Mouse (Mus musculus) forebrain, embryonic 11.5 days (tissue): ENCODE measurements around the gene Ecm1. TPM values are rescaled to one million over a fixed set of nuclear protein-coding genes. Genes with fewer than 3 reads are reported as not detected.
"Not testable (repeated sequence)": the region's sequence is repeated elsewhere in the genome, so short reads cannot be mapped to it uniquely, and the experiment has no call there.

Source experiments
- ATAC-seq: fragments of 200-750 bp; cut with Nextera tagmentation; replicated peaks from 2 replicates; pipeline ENCODE4 v1.8.0; 2017; ENCODE audit warnings: moderate TSS enrichment; ENCODE audit not compliant: low FRiP score
- DNase-seq: peaks from one replicate; pipeline ENCODE4 v3.0.0-alpha.2; 2017; ENCODE audit warnings: low spot score
- H3K27ac ChIP-seq: fragments of 300-500 bp; sonication (generic); 2 replicates; pipeline ENCODE4 v1.5.1; 2014; ENCODE audit warnings: low read depth, low read length
- H3K27me3 ChIP-seq: fragments of 300-500 bp; sonication (generic); 2 replicates; pipeline ENCODE4 v1.6.1; 2014; ENCODE audit warnings: mild to moderate bottlenecking, low read length, mixed read lengths; ENCODE audit not compliant: control insufficient read depth, insufficient read depth
- H3K36me3 ChIP-seq: fragments of 300-500 bp; sonication (generic); 2 replicates; pipeline ENCODE4 v1.6.1; 2014; ENCODE audit warnings: mild to moderate bottlenecking, low read length, moderate library complexity, mixed read lengths; ENCODE audit not compliant: control insufficient read depth, insufficient read depth
- H3K4me1 ChIP-seq: fragments of 300-500 bp; sonication (generic); replicated peaks from 2 replicates; pipeline ENCODE4 v1.6.1; 2014; ENCODE audit warnings: low read length, mixed read lengths; ENCODE audit not compliant: control insufficient read depth, insufficient read depth
- H3K4me2 ChIP-seq: fragments of 300-500 bp; sonication (generic); 2 replicates; pipeline ENCODE4 v1.6.1; 2014; ENCODE audit warnings: low read depth, mild to moderate bottlenecking, low read length, moderate library complexity, mixed read lengths; ENCODE audit not compliant: severe bottlenecking
- H3K4me3 ChIP-seq: fragments of 300-500 bp; sonication (generic); 2 replicates; pipeline ENCODE4 v1.5.1; 2014; ENCODE audit warnings: low read depth, low read length
- H3K9ac ChIP-seq: fragments of 300-500 bp; sonication (generic); 2 replicates; pipeline ENCODE4 v1.6.1; 2014; ENCODE audit warnings: low read length
- H3K9me3 ChIP-seq: fragments of 300-500 bp; sonication (generic); 2 replicates; pipeline ENCODE4 v1.6.1; 2016; ENCODE audit warnings: low read length, mixed read lengths; ENCODE audit not compliant: control insufficient read depth
- WGBS: fragments of 180-500 bp; shearing (Covaris S2); extraction: QIAGEN DNeasy Blood & Tissue Kit; methylation state at CpG from one replicate; pipeline ENCODE4 v1.1.7; 2014; 5-methylcytosine and 5-hydroxymethylcytosine counted together
- polyA plus RNA-seq: library from polyadenylated mRNA; unstranded; fragments of >200 nt; fragmentation: Nextera tagmentation; extraction: Ambion mirVana; gene quantifications from 2 replicates; pipeline ENCODE4 v1.2.1, GENCODE M21; 2014

The Ecm1 gene
- polyA plus RNA-seq, 1 experiment from 2014 or later: 17.2 TPM

DNA sequence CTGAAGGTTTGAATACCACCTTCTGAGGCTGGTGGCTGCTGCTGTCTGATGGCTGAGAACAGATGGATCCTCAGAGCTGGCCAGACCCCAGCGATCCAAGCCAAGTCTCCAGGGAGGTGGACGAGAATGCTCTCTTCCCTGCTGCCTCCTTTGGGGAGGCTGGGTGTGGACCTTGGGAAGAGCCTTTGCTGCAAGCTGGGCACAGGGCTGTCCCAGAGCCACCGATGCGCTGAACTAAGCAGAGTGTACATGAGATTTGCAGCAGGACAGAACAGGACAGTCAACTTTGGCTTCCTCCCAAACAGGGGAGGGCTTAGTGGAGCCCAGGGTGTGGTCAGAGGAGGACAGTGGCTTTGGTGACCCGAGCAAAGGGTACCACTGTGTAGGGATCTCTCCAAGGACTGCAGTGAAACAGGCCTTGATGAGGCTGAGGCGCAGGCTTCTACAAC, 39.1 kb downstream of the Ecm1 start:
- WGBS: 69% methylated on average over 6 of the region's 6 CpGs
- Histone ChIP-seq H3K4me2 (no peak overlapping the region), H3K36me3 (no peaks in the 10 kb centered on the region)

DNA sequence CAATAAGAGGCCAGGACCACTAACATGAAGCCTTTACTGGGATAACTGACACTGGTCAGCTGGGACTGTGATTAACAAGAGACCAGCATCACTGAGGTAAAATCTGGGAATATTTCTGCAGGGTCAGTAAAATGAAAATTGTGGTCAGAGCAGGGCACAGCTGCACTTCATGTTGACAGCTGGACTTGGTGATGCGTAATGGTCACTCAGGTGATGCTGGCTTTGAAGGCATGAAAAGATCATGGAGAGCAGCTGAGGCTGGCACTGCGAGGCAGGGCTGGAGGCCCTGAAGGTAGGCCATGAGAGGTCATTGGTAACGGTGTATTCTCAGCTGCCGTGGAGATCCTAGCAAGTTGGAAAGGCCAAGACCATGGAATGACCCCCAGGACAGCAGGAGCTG, 41.1 kb downstream of the Ecm1 start:
- Histone ChIP-seq H3K4me2 (no peak overlapping the region), H3K36me3 (no peaks in the 10 kb centered on the region), H3K9ac (no peak overlapping the region), H3K4me1 (peaks cover 2% of the 10 kb centered on the region), H3K27ac (no peak overlapping the region), H3K4me3 (no peak overlapping the region), H3K9me3 (no peaks in the 10 kb centered on the region), H3K27me3 (no peaks in the 10 kb centered on the region)
- DNase-seq (no peak), ATAC-seq (no peak)
- WGBS: 90% methylated on average over 4 of the region's 4 CpGs

More for the DNA sequence above, 39.1 kb downstream of the Ecm1 start:
- Histone ChIP-seq H3K9ac (no peak overlapping the region), H3K4me1 (peaks cover 2% of the 10 kb centered on the region), H3K4me3 (no peak overlapping the region), H3K27me3 (no peaks in the 10 kb centered on the region), H3K9me3 (no peaks in the 10 kb centered on the region), H3K27ac (no peak overlapping the region)
- ATAC-seq (no peak), DNase-seq (no peak)

DNA sequence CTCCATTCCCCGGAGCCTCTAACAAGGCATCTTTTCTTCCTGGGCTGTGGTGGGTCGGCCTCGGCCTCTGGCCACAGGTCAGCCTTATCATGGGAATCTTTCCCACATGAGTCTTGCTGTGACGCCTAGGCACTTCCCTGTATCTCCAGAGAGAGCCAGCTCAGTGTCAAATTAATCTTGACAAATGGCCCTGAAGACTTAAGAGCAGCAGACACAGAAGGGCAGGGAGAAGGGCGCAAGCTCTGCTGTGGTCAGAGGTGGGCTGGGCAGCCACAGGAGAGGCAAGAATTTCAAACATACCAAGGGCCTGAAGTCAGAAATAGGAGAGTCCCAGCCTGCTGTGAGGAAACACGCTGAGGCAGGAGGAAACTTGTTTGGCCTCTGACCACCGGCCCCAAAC, 43.0 kb downstream of the Ecm1 start:
- Histone ChIP-seq H3K36me3 (no peaks in the 10 kb centered on the region), H3K9me3 (no peaks in the 10 kb centered on the region), H3K9ac (no peak overlapping the region), H3K4me1 (no peaks in the 10 kb centered on the region; the same call in 1 of the 2 replicates), H3K27ac (no peak overlapping the region), H3K4me2 (no peak overlapping the region), H3K4me3 (no peak overlapping the region), H3K27me3 (no peaks in the 10 kb centered on the region)
- 51% methylated on average over 7 of the region's 7 CpGs for WGBS
- DNase-seq (no peak), ATAC-seq (no peak)

DNA sequence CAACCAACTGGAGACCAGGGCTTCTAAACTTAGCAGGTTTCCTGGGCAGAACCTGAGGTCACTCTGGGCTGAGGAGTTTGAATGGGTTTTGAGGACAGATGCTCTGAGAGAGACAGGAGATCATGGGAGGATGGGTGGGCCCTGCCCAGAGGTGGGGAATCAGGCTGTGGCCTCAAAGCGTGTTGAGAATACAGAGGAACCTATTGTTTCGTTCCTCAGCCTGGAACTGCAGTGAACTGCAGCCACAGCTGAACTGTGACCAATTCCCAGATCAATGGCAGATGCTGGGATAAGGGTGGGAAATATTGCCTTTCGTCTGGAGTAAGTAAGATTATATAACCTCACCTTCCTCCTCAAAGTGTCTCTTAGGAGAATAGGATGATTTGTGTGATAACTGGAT, 43.6 kb downstream of the Ecm1 start:
- H3K9me3 ChIP-seq: no peaks in the 10 kb centered on the region
- no peak for ATAC-seq
- H3K9ac ChIP-seq: no peak overlapping the region
- no peaks in the 10 kb centered on the region; the same call in 1 of the 2 replicates for H3K4me1 ChIP-seq
- no peak for DNase-seq
- H3K27me3 ChIP-seq: no peaks in the 10 kb centered on the region
- H3K36me3 ChIP-seq: no peaks in the 10 kb centered on the region
- H3K27ac ChIP-seq: no peak overlapping the region
- 64% methylated on average over 3 of the region's 3 CpGs for WGBS
- H3K4me2 ChIP-seq: no peak overlapping the region
- no peak overlapping the region for H3K4me3 ChIP-seq

DNA sequence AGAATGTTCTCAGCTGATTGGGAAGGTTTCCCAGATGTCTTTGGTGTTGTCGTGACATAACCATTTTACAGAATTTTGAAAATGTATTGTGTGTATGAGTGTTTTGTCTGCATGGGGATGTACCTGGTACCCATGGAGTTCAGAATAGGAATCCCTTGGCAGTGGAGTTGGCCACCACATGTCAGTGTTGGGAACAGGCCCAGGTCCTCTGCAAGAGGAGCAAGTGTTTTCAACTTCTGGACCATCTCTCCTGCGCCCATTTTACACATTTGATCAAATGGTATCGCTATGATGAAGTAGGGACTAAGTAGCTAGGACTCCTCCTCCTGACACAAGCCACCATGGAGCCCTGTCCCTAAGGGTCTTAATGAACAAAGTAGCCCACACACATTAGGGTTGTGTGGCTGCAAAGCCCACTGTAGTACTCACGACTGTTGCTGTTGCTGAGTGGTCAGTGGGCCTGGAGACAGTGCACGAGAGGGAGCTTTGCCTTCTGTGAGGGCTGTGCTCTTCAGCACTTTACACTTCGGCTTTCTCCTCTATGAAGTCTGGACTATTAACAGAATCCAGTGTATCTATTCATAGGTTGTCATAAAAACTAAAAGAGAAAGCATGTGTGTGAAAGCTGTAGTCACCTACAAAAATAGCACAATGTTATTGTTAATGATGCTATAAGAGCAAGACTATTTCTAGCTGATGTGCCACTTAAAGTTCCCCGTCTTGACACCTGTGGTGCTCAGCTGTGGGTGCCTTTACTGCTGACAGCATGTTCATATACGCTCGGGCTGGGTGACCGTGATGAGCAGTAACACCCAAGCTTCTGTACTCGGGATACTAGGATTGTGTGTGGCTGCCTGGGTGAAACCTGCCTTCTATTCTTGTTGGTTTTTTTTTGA, 44.3 kb downstream of the Ecm1 start:
- no peak overlapping the region for H3K4me3 ChIP-seq
- no peak overlapping the region for H3K9ac ChIP-seq
- ATAC-seq: no peak
- no peak for DNase-seq
- H3K4me1 ChIP-seq: no peaks in the 10 kb centered on the region
- H3K9me3 ChIP-seq: no peaks in the 10 kb centered on the region
- H3K27me3 ChIP-seq: no peaks in the 10 kb centered on the region
- no peaks in the 10 kb centered on the region for H3K36me3 ChIP-seq
- H3K4me2 ChIP-seq: no peak overlapping the region
- no peak overlapping the region for H3K27ac ChIP-seq
- WGBS: 85% methylated on average over 11 of the region's 11 CpGs

DNA sequence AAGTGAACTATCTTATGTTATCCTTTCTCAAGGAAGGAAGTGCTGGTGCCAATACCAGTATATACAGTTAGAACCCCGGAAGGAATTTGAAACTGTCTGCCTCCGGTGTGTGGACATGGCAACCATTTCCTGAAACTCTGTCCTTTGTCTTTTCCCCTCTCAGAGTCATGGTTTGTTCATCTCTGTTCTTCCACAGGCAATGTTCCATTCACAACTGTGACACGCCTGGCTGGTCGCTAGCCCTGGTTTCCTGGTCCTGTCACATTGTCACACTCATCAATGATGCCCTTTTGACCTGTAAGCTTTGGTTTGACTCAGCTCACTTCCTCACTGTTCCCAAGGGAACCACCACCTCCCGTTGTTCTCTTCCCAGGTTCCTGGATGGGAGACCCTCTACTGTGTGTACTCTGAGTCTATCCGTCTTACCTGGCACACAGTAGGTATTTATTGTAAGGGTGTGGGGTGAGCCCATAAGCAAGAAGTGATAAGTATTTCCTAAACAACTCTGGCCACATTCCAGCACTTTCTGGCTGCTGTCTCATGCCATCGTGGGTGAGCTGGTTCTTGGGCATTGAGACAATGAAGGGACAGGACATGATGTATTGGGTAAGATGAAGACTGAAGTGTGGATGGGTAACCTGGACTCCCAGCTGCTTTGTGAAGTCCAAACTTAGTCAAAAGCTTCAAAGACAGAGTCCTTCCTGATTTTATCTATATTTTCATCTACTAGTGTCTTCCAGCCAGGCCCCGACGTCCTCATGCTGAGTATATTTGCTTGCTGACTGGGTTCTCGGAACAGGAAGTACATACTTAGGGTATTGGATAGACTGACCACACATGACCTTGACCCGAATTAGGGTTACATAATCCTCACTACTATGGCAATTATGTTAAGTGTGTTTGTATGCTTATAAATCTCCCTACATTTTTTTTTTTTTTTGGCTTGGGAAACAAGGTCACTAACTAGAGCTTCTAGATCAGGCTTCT, 45.3 kb downstream of the Ecm1 start:
- Histone ChIP-seq H3K27ac (no peak overlapping the region), H3K27me3 (no peaks in the 10 kb centered on the region), H3K4me2 (no peak overlapping the region), H3K9ac (no peak overlapping the region), H3K36me3 (no peaks in the 10 kb centered on the region), H3K9me3 (no peaks in the 10 kb centered on the region), H3K4me3 (no peak overlapping the region), H3K4me1 (no peaks in the 10 kb centered on the region)
- ATAC-seq (no peak), DNase-seq (no peak)
- WGBS: 80% methylated on average over 11 of the region's 11 CpGs

DNA sequence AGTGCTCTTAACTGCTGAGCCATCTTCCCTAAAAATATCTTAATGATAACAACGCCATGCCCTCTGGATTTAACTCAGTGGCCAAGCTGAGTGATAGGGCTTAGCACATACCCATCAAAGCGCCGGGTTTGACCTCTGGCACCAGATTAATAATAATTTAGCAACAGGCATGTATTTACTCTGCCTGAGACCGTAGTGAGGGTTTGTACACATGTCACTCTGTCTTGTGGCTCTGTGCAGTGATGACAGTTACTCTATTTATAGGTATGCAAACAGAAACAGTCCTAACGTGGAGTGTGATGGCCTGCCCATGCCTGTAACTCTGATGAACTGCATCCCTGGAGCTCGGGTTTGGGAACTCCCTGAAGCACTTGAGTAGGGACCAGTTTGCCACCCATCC, 46.7 kb downstream of the Ecm1 start:
- Histone ChIP-seq H3K4me2 (no peak overlapping the region), H3K27me3 (0 out of 2 replicates have a peak, but pooled peaks cover 2% of the 10 kb centered on the region), H3K4me3 (no peak overlapping the region), H3K27ac (no peak overlapping the region), H3K4me1 (peaks cover 2% of the 10 kb centered on the region), H3K9me3 (no peaks in the 10 kb centered on the region), H3K9ac (no peak overlapping the region), H3K36me3 (no peaks in the 10 kb centered on the region)
- no peak for ATAC-seq
- DNase-seq: no peak
- WGBS: 90% methylated on average over 6 of the region's 6 CpGs

DNA sequence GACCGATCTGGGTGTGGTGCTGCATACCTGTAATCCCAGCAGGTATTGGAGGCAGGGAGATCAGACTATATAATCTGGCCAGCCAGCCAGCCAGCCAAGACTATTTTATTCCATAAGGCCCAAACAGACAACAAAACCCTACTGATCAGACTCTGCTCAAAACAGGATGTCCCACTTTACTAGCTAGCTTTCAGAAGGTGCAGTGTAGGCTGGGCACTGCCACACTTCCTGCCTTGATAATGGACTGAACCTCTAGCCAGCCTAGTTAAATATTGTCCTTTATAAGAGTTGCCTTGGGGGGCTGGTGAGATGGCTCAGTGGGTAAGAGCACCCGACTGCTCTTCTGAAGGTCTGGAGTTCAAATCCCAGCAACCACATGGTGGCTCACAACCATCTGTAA, 48.8 kb downstream of the Ecm1 start:
- WGBS: 97% methylated on average over 2 of the region's 2 CpGs
- H3K36me3 ChIP-seq, ATAC-seq, H3K4me1 ChIP-seq, H3K9me3 ChIP-seq, H3K27ac ChIP-seq, H3K4me3 ChIP-seq, DNase-seq, H3K9ac ChIP-seq, H3K27me3 ChIP-seq, H3K4me2 ChIP-seq: not testable (repeated sequence)
